Mouse (Mus musculus) kidney, adult 9 months (tissue): ENCODE results near the gene Azin2.
A peak's percentile ranks its signal among the peaks of the same experiment; 100 is the strongest.

ENCODE experiments used
- DNase-seq: peaks from one replicate; pipeline ENCODE4 v3.0.0; 2022

The Azin2 gene

DNA sequence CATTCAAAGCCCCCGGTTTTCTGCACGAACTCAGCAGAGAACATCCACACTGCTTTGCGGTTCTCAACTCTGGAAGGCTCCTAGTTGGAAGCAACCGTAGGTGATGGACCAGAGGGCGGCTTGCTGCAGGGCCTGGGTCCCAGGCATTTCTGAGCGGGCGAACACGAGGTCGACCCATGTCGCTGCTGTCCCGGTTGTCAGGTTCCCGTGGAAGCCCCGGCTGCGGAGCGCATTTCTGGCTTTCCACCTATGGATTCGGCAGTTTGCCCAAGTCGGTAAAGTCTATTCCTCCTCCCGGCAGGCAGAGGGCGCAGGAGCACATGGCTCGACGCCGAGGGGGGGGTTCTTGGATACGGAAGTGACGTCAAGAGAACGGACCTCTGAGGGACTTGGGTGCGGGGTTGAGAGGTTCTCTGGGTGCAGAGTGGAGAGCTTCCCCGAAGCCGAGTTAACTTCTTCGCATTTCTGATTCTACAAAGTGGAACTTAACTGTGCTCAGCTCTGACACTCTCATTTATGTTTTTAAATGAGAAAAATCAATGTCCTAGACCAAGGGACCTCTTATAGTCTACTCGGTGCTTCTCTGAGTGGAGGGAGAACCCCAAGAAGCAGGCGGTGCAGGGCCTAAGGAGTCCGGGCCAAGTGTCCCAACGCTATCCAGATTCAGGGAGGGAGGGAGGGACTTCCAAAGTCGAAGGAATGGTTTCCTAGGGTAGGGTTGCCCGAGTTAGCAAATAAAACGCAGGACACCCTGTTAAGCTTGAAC, 37.2 kb downstream of the Azin2 start:
- peak; percentile 76 for DNase-seq

DNA sequence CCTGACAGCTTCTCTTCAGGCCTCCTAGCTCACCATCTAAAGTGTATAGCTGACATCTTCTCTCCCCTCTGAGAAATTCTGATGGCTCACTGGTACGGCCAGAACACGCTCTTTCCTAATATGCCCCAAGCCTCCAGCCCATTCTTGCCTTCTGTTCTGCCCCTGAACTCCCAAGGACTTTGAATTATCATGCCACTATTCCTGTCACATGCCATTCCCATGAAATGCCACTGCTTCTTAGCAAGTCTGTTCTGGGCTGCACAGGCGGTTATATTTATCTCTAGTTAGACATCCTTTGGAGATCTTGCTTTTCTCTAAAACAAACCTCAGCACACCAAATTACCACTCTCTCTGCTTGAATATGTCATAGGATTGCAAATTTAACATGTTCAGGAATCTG, 38.6 kb downstream of the Azin2 start:
- DNase-seq = no peak

DNA sequence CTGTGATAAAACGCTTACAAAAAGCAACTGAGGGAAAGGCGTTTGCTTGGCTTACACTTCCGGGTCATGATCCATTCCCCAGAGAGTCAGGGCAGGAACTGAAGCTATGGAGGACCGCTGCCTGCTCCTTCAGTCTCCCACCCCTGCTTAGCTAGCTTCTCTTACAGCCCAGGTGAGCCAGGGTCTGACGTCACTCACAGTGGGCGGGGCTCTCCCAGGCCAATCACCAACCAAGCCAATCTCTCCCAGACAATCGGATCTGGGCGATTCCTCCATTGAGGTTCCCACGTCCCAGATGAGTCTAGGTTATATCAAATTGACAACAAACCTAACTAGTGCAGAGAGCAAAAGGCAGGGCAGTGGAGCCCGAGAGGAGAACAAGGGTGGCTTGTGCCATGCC, 43.1 kb downstream of the Azin2 start:
- DNase-seq = no peak

DNA sequence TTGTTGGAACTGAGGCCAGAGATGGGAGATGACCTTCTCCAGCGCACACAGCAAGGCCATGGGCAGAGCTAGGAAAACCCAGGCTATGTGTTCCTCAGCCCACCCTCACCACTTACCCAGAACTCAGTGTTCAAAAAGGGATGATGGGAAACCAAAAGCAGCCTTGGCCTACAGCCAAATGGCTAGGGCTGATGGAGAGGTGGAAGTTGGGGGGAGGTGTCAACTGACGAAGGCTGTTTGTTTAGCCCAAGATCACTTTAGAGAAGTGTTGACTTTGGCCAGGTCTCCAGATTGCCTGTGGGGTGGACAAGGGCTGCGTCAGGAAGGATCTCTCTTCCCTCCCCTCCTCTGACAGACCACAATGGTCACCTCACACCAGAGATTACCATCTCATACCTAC, 44.1 kb downstream of the Azin2 start:
- DNase-seq = no peak

DNA sequence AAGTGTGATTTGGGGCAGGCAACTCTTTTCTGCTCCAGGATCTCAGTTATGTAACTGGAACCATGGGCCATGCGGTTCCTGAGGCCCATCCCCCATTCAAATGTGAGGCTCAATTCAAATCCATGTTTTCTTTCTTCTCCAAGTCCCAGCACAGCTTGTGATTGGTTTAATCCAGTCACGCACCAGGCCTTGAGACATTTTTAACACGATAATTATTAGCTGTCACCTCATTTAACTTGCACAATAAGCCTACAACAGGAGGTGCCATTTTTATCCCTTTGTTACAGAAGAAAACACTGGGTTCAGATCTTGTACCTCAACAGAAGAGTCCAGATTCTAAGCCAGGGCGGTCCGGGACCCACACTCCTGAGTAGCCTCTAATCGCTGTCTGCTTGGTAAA, 44.5 kb downstream of the Azin2 start:
- DNase-seq = no peak

DNA sequence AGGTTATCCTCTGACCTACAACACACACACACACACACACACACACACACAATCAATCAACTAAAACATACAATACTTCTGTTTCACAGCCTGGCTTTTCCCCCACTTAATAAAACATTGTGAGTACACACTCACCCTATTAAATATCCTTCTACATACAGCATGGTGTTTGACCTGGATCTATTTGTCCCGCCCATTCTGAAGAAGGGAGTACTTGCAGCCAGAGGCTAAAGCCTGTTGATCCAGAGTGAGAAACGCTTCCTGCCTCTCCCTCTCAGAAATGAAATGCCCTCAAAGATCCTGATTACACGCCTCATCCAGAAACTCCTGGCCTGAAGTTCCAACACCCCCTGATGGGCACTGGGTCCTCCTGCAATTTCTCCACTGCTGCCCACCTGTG, 45.1 kb downstream of the Azin2 start:
- no peak for DNase-seq

DNA sequence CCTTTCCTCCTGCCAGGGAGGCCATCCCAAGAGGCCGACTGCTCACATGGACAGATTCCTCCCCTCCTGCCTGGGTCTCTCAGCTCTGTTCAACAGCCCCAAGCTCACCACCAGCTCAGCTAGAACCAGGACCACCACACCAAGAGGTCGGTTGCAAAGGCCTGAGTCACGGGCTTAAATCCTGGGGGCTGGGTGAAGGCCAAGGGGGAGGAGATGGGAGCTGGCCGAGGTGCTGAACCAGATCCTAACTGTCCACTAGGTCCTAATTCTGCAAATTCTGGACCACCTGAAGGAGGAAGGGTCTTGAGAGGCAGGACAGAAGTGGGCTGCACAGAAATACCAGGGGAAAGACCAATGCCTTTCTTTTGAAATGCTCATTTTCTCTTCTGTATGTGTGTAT, 48.4 kb downstream of the Azin2 start:
- no peak for DNase-seq

DNA sequence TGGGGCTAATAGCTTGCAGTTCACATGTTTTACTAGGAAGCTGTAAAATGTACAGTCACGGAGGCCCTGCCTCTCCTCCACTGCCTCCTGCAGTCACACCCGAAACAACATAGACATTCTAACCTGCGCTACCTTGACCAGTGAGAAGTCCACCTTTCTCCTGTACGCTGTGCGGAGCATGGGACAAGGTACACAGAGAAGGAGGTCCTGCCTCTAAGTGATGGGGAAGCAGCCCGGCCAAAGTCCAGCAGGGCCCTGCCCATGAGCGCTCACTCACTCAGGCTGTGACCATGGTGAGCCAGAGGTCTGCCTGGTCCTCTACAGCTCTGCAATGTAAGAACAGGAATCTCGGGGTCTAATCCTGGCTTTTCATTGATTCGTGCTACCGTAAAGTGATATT, 50.2 kb downstream of the Azin2 start:
- no peak for DNase-seq

DNA sequence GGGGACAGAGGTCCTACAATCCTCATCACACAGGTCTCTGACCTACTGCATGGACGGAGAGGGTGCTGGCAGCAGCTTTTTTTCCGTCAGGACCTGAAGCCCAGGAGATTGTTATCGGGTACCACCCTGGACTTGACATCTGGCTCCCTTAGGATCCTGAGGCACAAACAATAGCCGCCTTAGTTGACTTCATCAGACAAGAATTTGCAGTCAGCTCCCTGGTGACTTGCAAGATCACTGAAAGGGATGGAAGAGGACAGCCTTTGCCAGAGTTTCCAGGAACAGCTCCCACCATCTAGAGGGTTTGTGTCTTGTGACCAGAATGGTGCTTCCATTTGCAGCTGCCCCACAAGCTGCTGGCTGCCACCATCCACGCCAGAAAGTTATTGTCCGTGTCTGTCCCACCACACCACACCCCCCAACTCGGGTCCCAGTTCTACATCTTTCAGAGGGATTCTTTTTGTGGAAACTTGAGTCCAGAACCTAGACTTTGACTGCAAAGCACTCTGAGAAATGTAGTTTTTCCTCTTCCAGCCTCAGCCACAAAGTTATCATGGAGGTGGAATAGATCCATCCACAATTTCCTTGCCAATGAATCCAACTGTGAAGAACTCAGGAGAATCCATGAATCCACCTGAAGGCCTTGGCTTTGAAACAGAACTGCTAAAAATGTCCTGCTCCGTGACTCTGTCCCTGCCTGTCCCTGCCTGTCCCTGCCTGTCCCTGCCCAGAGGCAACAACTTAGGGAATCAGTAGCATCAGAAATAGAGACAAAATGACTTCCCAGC, 51.8 kb downstream of the Azin2 start:
- DNase-seq = no peak

DNA sequence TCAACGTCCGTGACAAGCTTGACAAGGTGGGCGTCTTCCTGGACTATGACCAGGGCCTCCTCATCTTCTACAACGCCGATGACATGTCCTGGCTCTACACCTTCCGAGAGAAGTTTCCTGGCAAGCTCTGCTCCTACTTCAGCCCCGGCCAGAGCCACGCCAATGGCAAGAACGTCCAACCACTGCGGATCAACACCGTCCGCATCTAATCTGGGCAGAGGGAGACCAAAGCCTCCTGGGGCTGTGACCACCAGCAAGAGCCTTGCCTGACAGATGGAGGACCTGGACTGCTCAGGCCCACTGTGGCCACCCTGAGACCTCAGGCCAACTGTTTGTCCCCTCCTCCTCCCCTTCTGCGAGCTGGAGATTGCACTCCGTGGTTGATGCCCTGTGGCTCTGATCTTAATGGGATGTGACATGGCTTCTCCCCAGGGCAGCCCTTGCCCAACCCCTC, 52.8 kb downstream of the Azin2 start:
- DNase-seq = no peak

DNA sequence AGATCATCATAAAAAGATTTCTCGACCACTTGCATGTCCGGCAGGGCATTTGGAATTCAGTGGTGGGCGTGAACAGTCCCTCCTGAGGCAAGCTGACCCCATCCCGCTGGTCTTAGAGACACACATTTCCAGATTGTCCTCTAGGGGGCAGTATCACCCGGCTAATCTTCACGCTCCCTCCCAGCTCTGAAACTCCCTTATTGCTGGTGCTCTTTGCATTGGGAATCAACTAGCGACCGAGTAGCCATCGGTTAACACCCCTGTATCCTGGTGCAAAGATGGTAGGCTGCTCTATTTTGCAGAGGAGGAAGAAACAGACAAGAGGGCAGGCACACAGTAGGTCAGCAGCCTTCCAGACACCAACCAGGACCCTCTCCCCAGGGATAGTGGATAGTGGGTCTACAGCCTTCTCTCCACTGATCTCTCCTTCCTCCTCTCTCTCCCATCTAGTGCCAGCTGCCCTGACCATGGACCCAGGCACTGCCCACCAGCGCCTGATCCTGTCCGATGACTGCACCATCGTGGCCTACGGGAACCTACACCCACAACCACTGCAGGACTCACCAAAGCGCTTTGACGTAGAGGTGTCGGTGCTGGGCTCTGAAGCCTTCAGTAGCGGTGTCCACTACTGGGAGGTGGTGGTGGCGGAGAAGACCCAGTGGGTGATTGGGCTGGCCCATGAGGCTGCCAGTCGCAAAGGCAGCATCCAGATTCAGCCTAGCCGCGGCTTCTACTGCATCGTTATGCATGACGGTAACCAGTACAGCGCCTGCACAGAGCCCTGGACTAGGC, 53.5 kb downstream of the Azin2 start:
- DNase-seq = peak; percentile 52

DNA sequence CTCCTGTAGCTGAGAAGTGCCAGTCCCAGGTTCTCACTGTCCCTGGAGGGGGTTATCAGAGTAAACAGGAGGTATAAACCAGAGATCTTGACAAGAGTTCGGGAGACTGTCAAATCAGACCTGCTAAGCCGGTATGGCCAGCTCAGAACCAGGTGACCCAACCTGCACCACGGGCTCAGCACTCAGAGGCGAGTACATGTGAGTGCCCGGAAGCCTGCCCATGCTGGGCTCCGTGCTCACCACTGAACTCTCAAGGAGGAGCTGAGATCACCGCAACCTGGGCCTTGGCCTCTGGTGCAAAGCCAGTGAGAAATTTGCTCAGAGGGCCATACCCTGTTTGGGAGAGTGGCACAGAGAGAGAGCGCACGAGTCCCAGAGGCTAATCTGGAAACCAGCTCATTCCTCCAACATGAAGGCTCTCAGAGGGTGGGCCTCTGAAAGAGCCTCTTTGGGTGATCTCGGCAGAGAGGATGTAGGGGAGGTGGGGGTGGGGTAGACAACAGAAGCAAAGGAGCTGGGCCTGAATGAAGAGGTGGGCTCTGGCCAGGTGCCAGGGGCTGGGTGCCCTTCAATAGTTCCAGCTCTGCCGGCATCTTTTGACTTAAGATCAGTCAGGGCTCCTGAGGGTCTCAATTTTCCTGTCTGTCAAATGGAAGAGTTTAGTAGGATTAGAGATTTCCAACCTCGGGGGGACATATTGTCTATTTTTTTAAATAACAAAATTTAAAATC, 54.8 kb downstream of the Azin2 start:
- DNase-seq = no peak

DNA sequence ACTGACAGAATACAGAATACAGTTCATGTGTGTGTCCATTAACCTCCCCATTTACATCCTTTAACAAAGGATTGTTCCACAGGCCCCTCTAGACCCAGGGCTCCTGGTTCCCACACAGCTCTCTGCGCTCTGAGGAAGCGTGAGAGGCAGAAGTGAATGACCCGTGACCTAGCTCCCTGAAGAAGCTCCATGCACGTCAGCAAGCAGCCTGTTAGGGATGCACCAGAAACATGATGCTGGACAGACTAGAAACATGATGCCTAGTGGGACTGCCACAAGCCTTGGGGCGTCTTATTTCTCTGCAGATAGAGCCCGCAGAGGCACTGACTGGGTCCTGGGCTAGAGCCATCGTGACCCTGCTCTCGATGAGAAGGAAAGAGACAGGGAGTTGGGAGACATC, 55.5 kb downstream of the Azin2 start:
- no peak for DNase-seq

DNA sequence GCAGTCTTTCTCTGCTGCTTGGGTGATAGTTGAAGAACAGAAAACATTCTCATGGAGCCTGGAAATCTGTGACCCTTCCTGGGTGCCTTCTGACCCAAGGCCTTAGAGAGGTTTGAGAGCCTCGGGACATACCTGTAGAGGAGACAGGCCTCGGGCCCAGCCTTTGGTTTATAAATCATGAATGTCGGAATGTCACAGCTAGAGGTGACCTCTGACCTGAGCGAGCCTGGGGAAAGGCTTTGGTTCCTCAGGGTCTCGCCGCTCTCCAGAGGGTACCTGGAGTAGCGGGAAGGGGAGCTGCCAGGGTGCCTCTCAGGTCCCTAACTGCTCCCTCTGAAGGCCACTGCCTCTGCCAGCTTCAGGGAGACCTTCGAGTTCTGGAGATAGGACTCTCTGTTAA, 57.0 kb downstream of the Azin2 start:
- no peak for DNase-seq

DNA sequence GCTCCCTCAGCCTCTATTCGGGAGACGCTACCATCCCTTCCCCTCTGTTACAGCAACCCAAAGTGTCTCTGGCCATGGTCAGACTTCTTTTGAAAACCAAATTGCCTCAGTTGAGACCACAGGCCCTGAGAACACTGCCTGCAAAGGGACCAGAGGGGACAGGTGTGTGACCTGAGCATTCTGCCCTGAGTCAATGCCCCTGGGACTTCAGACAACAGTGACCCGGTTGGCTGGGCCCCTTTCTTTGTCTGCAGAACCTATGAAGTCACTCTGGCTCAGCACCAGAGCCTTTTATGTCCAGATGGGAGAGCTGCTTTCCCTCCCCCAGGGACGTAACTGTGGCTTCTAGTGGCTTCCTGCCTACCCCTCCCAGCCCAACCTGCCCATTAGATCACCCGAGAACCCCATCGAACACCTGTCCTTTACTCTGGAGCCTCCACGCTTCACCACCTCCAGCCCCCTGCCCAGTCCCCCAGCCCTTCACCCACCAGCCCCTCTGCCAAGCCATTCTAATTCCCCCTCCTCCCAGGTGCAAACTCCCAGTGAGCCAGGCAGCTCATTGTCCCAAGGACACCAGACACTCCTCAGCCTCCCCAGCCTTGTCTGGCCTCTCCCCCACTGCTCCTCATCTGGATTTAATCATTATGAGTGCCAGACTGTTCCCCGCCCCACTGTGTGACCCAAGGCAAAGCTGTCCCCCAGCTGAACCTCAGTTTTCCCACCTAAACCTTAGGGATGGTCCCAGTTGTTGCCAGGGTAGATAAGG, 58.0 kb downstream of the Azin2 start:
- DNase-seq = no peak

DNA sequence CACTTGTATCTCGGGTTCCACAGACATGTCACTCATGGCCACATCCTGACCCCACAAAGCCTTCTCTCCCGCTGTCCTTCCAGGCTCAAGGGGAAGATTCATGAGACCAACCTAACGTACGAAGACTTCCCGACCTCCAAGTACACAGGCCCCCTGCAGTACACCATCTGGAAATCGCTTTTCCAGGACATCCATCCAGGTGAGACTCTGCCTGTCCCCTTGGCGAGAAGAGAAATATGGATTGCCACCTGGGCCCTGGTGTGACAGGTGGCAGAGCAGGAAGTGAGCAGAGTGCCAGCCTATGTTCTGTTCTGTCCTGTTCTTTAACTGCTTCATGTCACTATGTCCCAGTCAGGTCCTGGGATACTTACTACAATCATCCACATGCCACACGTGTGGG, 59.9 kb downstream of the Azin2 start:
- no peak for DNase-seq

DNA sequence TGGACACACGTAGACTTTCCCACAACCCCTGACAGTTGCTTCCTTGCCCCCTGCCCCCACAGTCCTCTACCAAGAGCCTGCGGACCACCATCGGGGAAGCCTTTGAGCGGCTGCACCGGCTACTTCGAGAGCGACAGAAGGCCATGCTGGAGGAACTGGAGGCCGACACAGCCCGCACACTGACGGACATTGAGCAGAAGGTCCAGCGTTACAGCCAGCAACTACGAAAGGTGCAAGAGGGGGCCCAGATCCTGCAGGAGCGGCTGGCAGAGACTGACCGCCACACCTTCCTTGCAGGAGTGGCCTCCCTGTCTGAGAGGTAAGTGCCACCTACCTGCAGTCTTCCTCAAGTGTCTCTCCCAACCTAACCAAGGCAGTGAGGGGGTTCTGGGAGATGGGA, 61.8 kb downstream of the Azin2 start:
- no peak for DNase-seq

DNA sequence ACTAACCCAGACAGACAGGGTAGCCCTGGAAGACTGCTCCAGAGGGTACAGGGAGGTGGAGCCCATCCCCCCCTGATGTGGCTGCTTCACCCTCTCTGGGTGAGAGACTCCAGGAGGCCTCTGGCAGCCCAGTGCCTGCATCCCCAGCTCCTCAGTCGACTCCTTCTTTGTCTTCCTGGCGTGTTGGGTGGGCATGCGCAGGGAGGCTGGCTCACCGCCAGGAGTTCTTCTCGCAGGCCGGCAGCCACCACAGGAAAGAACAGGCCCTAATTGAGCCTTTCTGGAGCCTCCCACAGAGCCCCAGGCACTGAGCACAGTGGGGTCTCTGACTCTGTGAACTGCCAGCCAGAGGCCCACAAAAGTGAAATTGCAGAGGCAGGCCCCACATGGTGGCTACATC, 62.9 kb downstream of the Azin2 start:
- DNase-seq = peak; percentile 65

DNA sequence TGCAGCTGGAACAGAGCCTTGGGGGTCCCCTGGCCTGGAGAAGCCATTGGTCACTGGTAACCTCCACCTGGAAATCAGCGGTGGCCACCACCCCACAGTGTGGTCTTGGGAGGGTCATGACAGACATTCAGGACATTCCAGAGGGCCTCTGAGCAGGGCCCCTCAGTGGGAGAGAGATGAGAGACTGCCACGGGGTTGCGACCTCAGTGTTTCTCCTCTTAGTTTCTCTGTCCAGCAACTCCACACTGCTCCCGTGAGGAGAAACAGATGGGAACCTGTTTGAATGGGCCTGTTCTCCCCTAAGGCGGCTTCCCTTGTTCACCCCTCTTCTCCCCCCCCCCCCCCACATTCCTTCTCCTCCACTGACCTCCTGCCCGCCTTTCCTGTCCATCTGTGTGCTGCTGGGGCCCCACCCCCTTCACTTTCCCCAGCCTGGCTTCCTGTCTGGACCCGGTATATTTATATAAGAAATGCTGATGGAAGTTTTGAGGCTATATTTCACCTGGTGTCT, 64.3 kb downstream of the Azin2 start:
- peak; percentile 53 for DNase-seq

DNA sequence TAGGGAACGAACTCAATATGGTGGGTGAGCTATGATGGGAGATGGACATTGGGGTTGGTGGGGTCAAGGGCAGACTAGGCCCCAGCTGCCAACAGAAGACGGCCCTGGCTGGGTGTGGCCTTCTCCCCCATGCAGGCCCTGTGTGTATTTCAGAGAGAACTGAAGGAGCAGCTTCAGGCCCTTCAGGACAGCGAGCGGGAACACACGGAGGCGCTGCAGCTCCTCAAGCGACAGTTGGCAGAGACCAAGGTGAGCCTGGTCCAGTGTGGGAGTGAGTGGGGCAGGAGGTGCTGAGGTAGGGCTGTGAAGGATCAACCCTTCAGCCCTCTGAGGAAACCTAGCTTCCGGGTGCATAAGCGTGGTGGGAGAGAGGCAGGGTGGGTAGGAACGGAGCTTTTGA, 65.6 kb downstream of the Azin2 start:
- no peak for DNase-seq

DNA sequence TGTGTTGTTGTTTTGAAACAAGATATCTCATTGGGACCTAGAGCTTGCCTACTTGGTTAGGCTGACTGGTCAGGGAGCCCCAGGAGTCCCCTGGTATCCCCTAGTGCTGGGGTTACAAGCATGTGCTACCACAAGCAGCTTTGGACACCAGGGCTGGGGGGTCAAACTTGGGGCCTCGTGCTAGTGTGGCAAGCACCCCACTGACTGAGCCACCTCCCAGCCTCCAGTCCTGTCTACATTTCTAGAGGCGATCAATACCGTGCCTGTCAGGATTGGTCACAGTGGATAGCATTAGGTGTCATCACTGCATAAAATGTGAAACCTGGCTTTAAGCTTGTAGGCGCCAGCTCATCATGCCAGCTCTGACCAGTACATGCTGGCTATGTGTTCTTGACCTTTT, 66.4 kb downstream of the Azin2 start:
- DNase-seq = no peak

DNA sequence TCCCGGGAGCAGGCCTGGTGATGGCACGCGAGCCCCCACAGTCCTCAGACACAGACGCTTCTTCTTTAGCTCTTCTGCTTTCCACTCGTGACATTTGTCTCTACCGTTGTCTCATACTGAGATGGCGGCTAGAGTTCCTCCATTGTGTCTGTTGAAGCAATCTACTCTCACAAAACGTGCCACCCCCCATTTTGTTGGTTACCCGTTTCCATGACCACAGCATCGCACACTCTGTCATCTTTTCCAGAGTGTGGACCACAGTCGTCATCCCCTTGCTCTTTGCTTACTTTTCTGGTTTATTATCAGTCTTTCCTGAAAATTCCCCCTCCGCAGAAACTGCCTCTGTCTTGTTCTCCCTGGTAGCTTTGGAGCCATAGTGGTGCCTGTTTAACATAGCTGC, 68.1 kb downstream of the Azin2 start:
- DNase-seq = no peak
